Comparison of ENCODE assay signal across 8 mouse cellular contexts in genomic region chr15:102458050-102458736, GRCm38 (mm10). TPM values are rescaled to one million over a fixed set of nuclear protein-coding genes. Genes with fewer than 3 reads are reported as not detected.
DNase-seq lines count a peak whose midpoint lies in the region; ATAC-seq lines count a peak whose summit lies in the region.

No protein-coding gene starts in this region.

- H3K9ac ChIP-seq in kidney, embryonic 16.5 days (replicated peaks; ENCODE audit: low read length): 0 out of 2 replicates have a peak overlapping the region, but pooled peaks have one; percentile 58
- no peak overlapping the region for H3K9ac ChIP-seq in embryonic facial prominence, embryonic 13.5 days
- H3K9ac ChIP-seq in hindbrain, embryonic 15.5 days: peak overlapping the region; percentile 57; the same call in 1 of the 2 replicates
- peak overlapping the region; percentile 59; the same call in 1 of the 2 replicates for H3K9ac ChIP-seq in midbrain, embryonic 11.5 days (ENCODE audit: low read length)

- no peak for ATAC-seq in kidney, embryonic 16.5 days (ENCODE audit: low FRiP score, low TSS enrichment)
- ATAC-seq in embryonic facial prominence, embryonic 13.5 days (ENCODE audit: insufficient number of reproducible peaks, insufficient read depth, low FRiP score, low TSS enrichment, low read depth): no peak
- no peak for ATAC-seq in hindbrain, embryonic 15.5 days (ENCODE audit: low FRiP score, low read depth)
- ATAC-seq in midbrain, embryonic 11.5 days (ENCODE audit: low FRiP score): no peak
- no peak for ATAC-seq in erythroid progenitor cell, adult 5-6 weeks (replicated peaks; ENCODE audit: low FRiP score, poor library complexity, severe bottlenecking)

- peak overlapping the region; percentile 50 for H3K4me3 ChIP-seq in kidney, embryonic 16.5 days (ENCODE audit: low read length)
- H3K4me3 ChIP-seq in embryonic facial prominence, embryonic 13.5 days: peak overlapping the region; percentile 49
- H3K4me3 ChIP-seq in hindbrain, embryonic 15.5 days: peak overlapping the region; percentile 50
- H3K4me3 ChIP-seq in midbrain, embryonic 11.5 days (ENCODE audit: low read depth, low read length): peak overlapping the region; percentile 39; the same call in 1 of the 2 replicates

- 67% methylated on average over 5 of the region's 5 CpGs for WGBS in kidney, embryonic 16.5 days
- 75% methylated on average over 5 of the region's 5 CpGs for WGBS in embryonic facial prominence, embryonic 13.5 days
- 69% methylated on average over 5 of the region's 5 CpGs for whole genome bisulfite sequencing in hindbrain, embryonic 15.5 days
- WGBS in midbrain, embryonic 11.5 days: 75% methylated on average over 5 of the region's 5 CpGs

- H3K36me3 ChIP-seq in kidney, embryonic 16.5 days (ENCODE audit: insufficient read depth, low read length): peaks cover 5% of the 10 kb centered on the region; the same call in 1 of the 2 replicates
- H3K36me3 ChIP-seq in embryonic facial prominence, embryonic 13.5 days: peaks cover 10% of the 10 kb centered on the region
- H3K36me3 ChIP-seq in hindbrain, embryonic 15.5 days: peaks cover 3% of the 10 kb centered on the region; the same call in 1 of the 2 replicates
- no peaks in the 10 kb centered on the region for H3K36me3 ChIP-seq in midbrain, embryonic 11.5 days (ENCODE audit: control insufficient read depth, insufficient read depth, low read length)

- H3K27me3 ChIP-seq in kidney, embryonic 16.5 days (ENCODE audit: insufficient read depth, low read length): no peaks in the 10 kb centered on the region
- H3K27me3 ChIP-seq in embryonic facial prominence, embryonic 13.5 days: no peaks in the 10 kb centered on the region
- no peaks in the 10 kb centered on the region for H3K27me3 ChIP-seq in hindbrain, embryonic 15.5 days
- no peaks in the 10 kb centered on the region for H3K27me3 ChIP-seq in midbrain, embryonic 11.5 days (ENCODE audit: control insufficient read depth, insufficient read depth, low read length)

- no peaks in the 10 kb centered on the region for H3K9me3 ChIP-seq in kidney, embryonic 16.5 days (ENCODE audit: low read length)
- H3K9me3 ChIP-seq in embryonic facial prominence, embryonic 13.5 days: no peaks in the 10 kb centered on the region
- H3K9me3 ChIP-seq in hindbrain, embryonic 15.5 days: no peaks in the 10 kb centered on the region
- no peaks in the 10 kb centered on the region for H3K9me3 ChIP-seq in midbrain, embryonic 11.5 days (ENCODE audit: control insufficient read depth, low read length)

- DNase-seq in kidney, adult 8-10 months: no peak
- no peak for DNase-seq in midbrain, embryonic 11.5 days (ENCODE audit: low spot score, missing footprints)
- DNase-seq in embryo, embryonic 10 days (ENCODE audit: low spot score): no peak
- DNase-seq in frontal cortex, adult 2 months (ENCODE audit: extremely low spot score in 1 of 2, low spot score in 1 of 2): no peak

- peaks cover 20% of the 10 kb centered on the region for H3K4me1 ChIP-seq in kidney, embryonic 16.5 days (ENCODE audit: insufficient read depth, low read length)
- H3K4me1 ChIP-seq in embryonic facial prominence, embryonic 13.5 days: peaks cover 9% of the 10 kb centered on the region
- H3K4me1 ChIP-seq in hindbrain, embryonic 15.5 days (replicated peaks): peaks cover 27% of the 10 kb centered on the region
- H3K4me1 ChIP-seq in midbrain, embryonic 11.5 days (ENCODE audit: control insufficient read depth, insufficient read depth, low read length): peaks cover 6% of the 10 kb centered on the region; the same call in 1 of the 2 replicates

- no peak overlapping the region for H3K27ac ChIP-seq in kidney, embryonic 16.5 days (ENCODE audit: low read length)
- H3K27ac ChIP-seq in embryonic facial prominence, embryonic 13.5 days: no peak overlapping the region
- peak overlapping the region; percentile 64 for H3K27ac ChIP-seq in hindbrain, embryonic 15.5 days (replicated peaks)
- no peak overlapping the region for H3K27ac ChIP-seq in midbrain, embryonic 11.5 days (ENCODE audit: low read depth, low read length)

- H3K4me2 ChIP-seq in kidney, embryonic 16.5 days (replicated peaks; ENCODE audit: low read depth, low read length): peak overlapping the region; percentile 58
- peak overlapping the region; percentile 65 for H3K4me2 ChIP-seq in embryonic facial prominence, embryonic 13.5 days
- H3K4me2 ChIP-seq in hindbrain, embryonic 15.5 days: peak overlapping the region; percentile 68
- peak overlapping the region; percentile 52 for H3K4me2 ChIP-seq in midbrain, embryonic 11.5 days

RNA-seq across cellular contexts. Expression of gene Prr13, which starts 0.6 kb away (rescaled TPM):
- polyA plus RNA-seq in kidney, embryonic 16.5 days (2015; fragmentation: Nextera tagmentation; extraction: Ambion mirVana): 81.5 and 94.9 TPM in 2 replicates
- 74.8 and 79.2 TPM in 2 replicates for polyA plus RNA-seq in embryonic facial prominence, embryonic 13.5 days (2015; fragmentation: Nextera tagmentation; extraction: Ambion mirVana)
- polyA plus RNA-seq in hindbrain, embryonic 15.5 days (2015; fragmentation: Nextera tagmentation; extraction: Ambion mirVana): 88.7 and 98.5 TPM in 2 replicates
- polyA plus RNA-seq in midbrain, embryonic 11.5 days (2014; fragmentation: Nextera tagmentation; extraction: Ambion mirVana): 92.7 and 110 TPM in 2 replicates
- 45.4 and 56.6 TPM in 2 replicates for total RNA-seq in erythroid progenitor cell, adult 5-6 weeks (2015; ENCODE audit: low replicate concordance)
- total RNA-seq in erythroid progenitor cell, adult 5-6 weeks (2017; ENCODE audit: low replicate concordance): 18.6 and 49.4 TPM in 2 replicates
- polyA plus RNA-seq in frontal cortex, adult 2 months (2012; rRNA removed): 78.3 and 83.6 TPM in 2 replicates

RNA-seq across cellular contexts. Expression of gene Pcbp2, which starts 12.1 kb away (rescaled TPM):
- polyA plus RNA-seq in kidney, embryonic 16.5 days (2015; fragmentation: Nextera tagmentation; extraction: Ambion mirVana): 209 and 212 TPM in 2 replicates
- 262 and 269 TPM in 2 replicates for polyA plus RNA-seq in embryonic facial prominence, embryonic 13.5 days (2015; fragmentation: Nextera tagmentation; extraction: Ambion mirVana)
- polyA plus RNA-seq in hindbrain, embryonic 15.5 days (2015; fragmentation: Nextera tagmentation; extraction: Ambion mirVana): 124 and 126 TPM in 2 replicates
- 234 and 255 TPM in 2 replicates for polyA plus RNA-seq in midbrain, embryonic 11.5 days (2014; fragmentation: Nextera tagmentation; extraction: Ambion mirVana)
- total RNA-seq in erythroid progenitor cell, adult 5-6 weeks (2015; ENCODE audit: low replicate concordance): 405 and 484 TPM in 2 replicates
- total RNA-seq in erythroid progenitor cell, adult 5-6 weeks (2017; ENCODE audit: low replicate concordance): 185 and 238 TPM in 2 replicates
- polyA plus RNA-seq in frontal cortex, adult 2 months (2012; rRNA removed): 538 and 576 TPM in 2 replicates

RNA-seq across cellular contexts. Expression of gene Amhr2, which starts 13.0 kb away (rescaled TPM):
- polyA plus RNA-seq in kidney, embryonic 16.5 days (2015; fragmentation: Nextera tagmentation; extraction: Ambion mirVana): 1.7 and 2.0 TPM in 2 replicates
- polyA plus RNA-seq in embryonic facial prominence, embryonic 13.5 days (2015; fragmentation: Nextera tagmentation; extraction: Ambion mirVana): not detected in 2 replicates
- polyA plus RNA-seq in hindbrain, embryonic 15.5 days (2015; fragmentation: Nextera tagmentation; extraction: Ambion mirVana): 0.21 and 0.52 TPM in 2 replicates
- polyA plus RNA-seq in midbrain, embryonic 11.5 days (2014; fragmentation: Nextera tagmentation; extraction: Ambion mirVana): 0.37 TPM in 1 of 2 replicates, not detected in the other
- total RNA-seq in erythroid progenitor cell, adult 5-6 weeks (2015; ENCODE audit: low replicate concordance): not detected in 2 replicates
- 3.6 TPM in 1 of 2 replicates, not detected in the other for total RNA-seq in erythroid progenitor cell, adult 5-6 weeks (2017; ENCODE audit: low replicate concordance)
- polyA plus RNA-seq in frontal cortex, adult 2 months (2012; rRNA removed): 1.3 and 1.6 TPM in 2 replicates

RNA-seq across cellular contexts. Expression of gene Gm10337, which starts 45.3 kb away (rescaled TPM):
- polyA plus RNA-seq in kidney, embryonic 16.5 days (2015; fragmentation: Nextera tagmentation; extraction: Ambion mirVana): 6.7 TPM in 1 of 2 replicates, not detected in the other
- polyA plus RNA-seq in embryonic facial prominence, embryonic 13.5 days (2015; fragmentation: Nextera tagmentation; extraction: Ambion mirVana): 5.2 and 9.0 TPM in 2 replicates
- polyA plus RNA-seq in hindbrain, embryonic 15.5 days (2015; fragmentation: Nextera tagmentation; extraction: Ambion mirVana): 9.5 and 14.8 TPM in 2 replicates
- polyA plus RNA-seq in midbrain, embryonic 11.5 days (2014; fragmentation: Nextera tagmentation; extraction: Ambion mirVana): 6.7 TPM in 1 of 2 replicates, not detected in the other
- total RNA-seq in erythroid progenitor cell, adult 5-6 weeks (2015; ENCODE audit: low replicate concordance): not detected in 2 replicates
- total RNA-seq in erythroid progenitor cell, adult 5-6 weeks (2017; ENCODE audit: low replicate concordance): not detected in 2 replicates
- polyA plus RNA-seq in frontal cortex, adult 2 months (2012; rRNA removed): not detected in 2 replicates

RNA-seq across cellular contexts. Expression of gene Sp1, which starts 52.2 kb away (rescaled TPM):
- polyA plus RNA-seq in kidney, embryonic 16.5 days (2015; fragmentation: Nextera tagmentation; extraction: Ambion mirVana): 10.6 and 11.3 TPM in 2 replicates
- polyA plus RNA-seq in embryonic facial prominence, embryonic 13.5 days (2015; fragmentation: Nextera tagmentation; extraction: Ambion mirVana): 12.3 and 14.1 TPM in 2 replicates
- polyA plus RNA-seq in hindbrain, embryonic 15.5 days (2015; fragmentation: Nextera tagmentation; extraction: Ambion mirVana): 3.4 and 4.0 TPM in 2 replicates
- 11.2 and 11.7 TPM in 2 replicates for polyA plus RNA-seq in midbrain, embryonic 11.5 days (2014; fragmentation: Nextera tagmentation; extraction: Ambion mirVana)
- 80.5 and 94.1 TPM in 2 replicates for total RNA-seq in erythroid progenitor cell, adult 5-6 weeks (2015; ENCODE audit: low replicate concordance)
- 70.4 and 79.1 TPM in 2 replicates for total RNA-seq in erythroid progenitor cell, adult 5-6 weeks (2017; ENCODE audit: low replicate concordance)
- 10.3 and 11.4 TPM in 2 replicates for polyA plus RNA-seq in frontal cortex, adult 2 months (2012; rRNA removed)
